Mouse (Mus musculus) heart, postnatal 0 days (tissue): ENCODE measurements around the gene A530016L24Rik. TPM values are rescaled to one million over a fixed set of nuclear protein-coding genes. Genes with fewer than 3 reads are reported as not detected.
A peak's percentile ranks its signal among the peaks of the same experiment; 100 is the strongest.

ENCODE experiments used
- ATAC-seq: fragments of 200-750 bp; cut with Nextera tagmentation; 2 replicates; pipeline ENCODE4 v1.8.0; 2017; ENCODE audit warnings: low read depth, moderate number of reproducible peaks, moderate library complexity; ENCODE audit not compliant: insufficient read depth
- DNase-seq: peaks from one replicate; pipeline ENCODE4 v3.0.0-alpha.2; 2016; ENCODE audit warnings: low spot score
- H3K27ac ChIP-seq: fragments of 300-500 bp; sonication (generic); 2 replicates; pipeline ENCODE4 v1.5.1; 2014; ENCODE audit warnings: low read depth, mild to moderate bottlenecking
- H3K27me3 ChIP-seq: fragments of 300-500 bp; sonication (generic); 2 replicates; pipeline ENCODE4 v1.6.1; 2014; ENCODE audit warnings: low read length, mixed read lengths; ENCODE audit not compliant: control insufficient read depth, insufficient read depth
- H3K36me3 ChIP-seq: fragments of 300-500 bp; sonication (generic); replicated peaks from 2 replicates; pipeline ENCODE4 v1.6.1; 2014; ENCODE audit warnings: low read length, mixed read lengths; ENCODE audit not compliant: control insufficient read depth, insufficient read depth
- H3K4me1 ChIP-seq: fragments of 300-500 bp; sonication (generic); 2 replicates; pipeline ENCODE4 v1.6.1; 2014; ENCODE audit warnings: antibody characterized with exemption; ENCODE audit not compliant: control insufficient read depth, insufficient read depth
- H3K4me2 ChIP-seq: fragments of 300-500 bp; sonication (generic); 2 replicates; pipeline ENCODE4 v1.6.1; 2014; ENCODE audit warnings: low read depth, mild to moderate bottlenecking, low read length, moderate library complexity
- H3K4me3 ChIP-seq: fragments of 300-500 bp; sonication (generic); 2 replicates; pipeline ENCODE4 v1.5.1; 2014; ENCODE audit warnings: low read depth, low read length
- H3K9ac ChIP-seq: fragments of 300-500 bp; sonication (generic); replicated peaks from 2 replicates; pipeline ENCODE4 v1.6.1; 2014; ENCODE audit warnings: low read depth, low read length, mixed read lengths
- H3K9me3 ChIP-seq: fragments of 300-500 bp; sonication (generic); replicated peaks from 2 replicates; pipeline ENCODE4 v1.6.1; 2016; ENCODE audit warnings: low read length; ENCODE audit not compliant: control insufficient read depth
- CTCF ChIP-seq: IDR thresholded peaks from 2 replicates; pipeline ENCODE4 v1.5.1; 2016; ENCODE audit warnings: antibody characterized with exemption, control low read depth, low read depth
- EP300 ChIP-seq: IDR thresholded peaks from 2 replicates; pipeline ENCODE4 v1.6.1; 2016; ENCODE audit warnings: antibody characterized with exemption, low read depth
- WGBS: fragments of 180-500 bp; shearing (Covaris S2); extraction: QIAGEN DNeasy Blood & Tissue Kit; methylation state at CpG from one replicate; pipeline ENCODE4 v1.1.7; 2014; 5-methylcytosine and 5-hydroxymethylcytosine counted together
- polyA plus RNA-seq: library from polyadenylated mRNA; unstranded; fragments of >200 nt; fragmentation: Nextera tagmentation; extraction: Ambion mirVana; gene quantifications from 2 replicates; pipeline ENCODE4 v1.2.1, GENCODE M21; 2015
- total RNA-seq: library from RNA; depleted of rRNA; stranded (reverse); fragments of >200 nt; gene quantifications from 2 replicates; pipeline ENCODE4 v1.2.3, GENCODE M21; 2014; ENCODE audit warnings: low replicate concordance

A530016L24Rik gene
- total and polyA plus RNA-seq, 2 experiments from 2014 or later: 6.0 to 14.1 TPM

DNA sequence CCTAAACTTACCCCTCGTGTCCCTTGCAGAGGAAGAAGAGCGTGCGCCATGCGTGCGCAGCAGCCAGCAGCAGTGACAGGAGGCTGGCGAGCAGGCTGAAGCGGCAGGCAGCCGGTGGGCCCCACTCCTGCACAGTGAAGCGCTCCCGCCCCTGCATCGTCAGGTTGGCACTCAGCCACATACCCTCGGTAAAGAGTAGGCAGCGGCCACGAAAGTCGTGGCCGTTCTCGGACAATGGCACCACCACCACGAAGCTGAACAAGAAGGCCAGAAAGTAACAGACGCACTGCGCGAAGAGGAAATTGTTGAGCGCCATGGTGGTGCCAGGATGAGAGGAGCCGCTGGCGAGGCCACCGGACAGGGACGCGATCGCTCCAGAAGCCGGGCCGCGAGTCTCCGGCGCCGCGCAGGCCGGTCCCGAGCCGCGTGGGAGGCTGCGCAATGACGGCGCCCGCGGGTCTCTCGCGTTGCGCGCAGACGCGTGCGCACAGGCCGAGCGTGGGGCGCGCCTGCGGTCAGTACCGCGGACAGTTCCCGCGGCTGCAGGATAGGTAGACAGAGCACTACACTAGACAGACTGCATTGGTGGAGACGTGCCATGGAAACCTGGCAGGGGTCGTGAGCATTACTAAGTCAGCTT, 21.6 kb downstream of the A530016L24Rik start:
- peaks cover 47% of the 10 kb centered on the region for H3K27me3 ChIP-seq
- ATAC-seq: peak; percentile 74

DNA sequence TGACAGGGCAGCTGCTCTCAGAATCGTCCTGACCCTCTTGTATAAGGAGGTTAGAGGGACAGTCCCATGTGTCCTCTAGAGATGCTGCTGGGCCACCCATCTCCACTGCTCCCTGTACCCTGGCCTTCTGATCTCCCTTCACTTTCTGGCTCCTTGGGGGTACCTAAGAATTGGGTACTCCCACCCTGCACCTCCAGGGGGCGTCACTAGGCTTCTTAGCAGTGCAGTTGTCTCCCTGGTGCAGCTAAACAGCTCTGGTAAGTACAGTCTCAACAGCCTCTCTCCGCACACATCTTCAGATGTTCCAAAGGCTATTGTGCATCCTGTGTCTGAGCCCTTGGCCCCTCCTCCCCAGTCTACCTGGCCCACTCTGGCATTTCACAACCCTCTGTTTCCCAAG, 25.6 kb downstream of the A530016L24Rik start:
- Histone ChIP-seq H3K9ac (no peak overlapping the region), H3K36me3 (no peaks in the 10 kb centered on the region), H3K4me2 (no peak overlapping the region), H3K9me3 (no peaks in the 10 kb centered on the region), H3K4me1 (peaks cover 14% of the 10 kb centered on the region), H3K27ac (no peak overlapping the region), H3K27me3 (peaks cover 38% of the 10 kb centered on the region), H3K4me3 (no peak overlapping the region)
- no peak for ATAC-seq
- 51% methylated on average over 3 of the region's 3 CpGs for WGBS
- DNase-seq: no peak
- no peak for TF ChIP-seq CTCF
- TF ChIP-seq EP300: no peak

More for the DNA sequence above, 21.6 kb downstream of the A530016L24Rik start:
- Histone ChIP-seq H3K4me2 (peak overlapping the region; percentile 55), H3K4me1 (no peaks in the 10 kb centered on the region), H3K36me3 (no peaks in the 10 kb centered on the region), H3K9me3 (no peaks in the 10 kb centered on the region), H3K4me3 (peak overlapping the region; percentile 21; the same call in 1 of the 2 replicates), H3K9ac (no peak overlapping the region), H3K27ac (no peak overlapping the region)
- WGBS: 2% methylated on average over 58 of the region's 62 CpGs
- DNase-seq: peak; percentile 30
- TF ChIP-seq EP300 (no peak), CTCF (no peak)

DNA sequence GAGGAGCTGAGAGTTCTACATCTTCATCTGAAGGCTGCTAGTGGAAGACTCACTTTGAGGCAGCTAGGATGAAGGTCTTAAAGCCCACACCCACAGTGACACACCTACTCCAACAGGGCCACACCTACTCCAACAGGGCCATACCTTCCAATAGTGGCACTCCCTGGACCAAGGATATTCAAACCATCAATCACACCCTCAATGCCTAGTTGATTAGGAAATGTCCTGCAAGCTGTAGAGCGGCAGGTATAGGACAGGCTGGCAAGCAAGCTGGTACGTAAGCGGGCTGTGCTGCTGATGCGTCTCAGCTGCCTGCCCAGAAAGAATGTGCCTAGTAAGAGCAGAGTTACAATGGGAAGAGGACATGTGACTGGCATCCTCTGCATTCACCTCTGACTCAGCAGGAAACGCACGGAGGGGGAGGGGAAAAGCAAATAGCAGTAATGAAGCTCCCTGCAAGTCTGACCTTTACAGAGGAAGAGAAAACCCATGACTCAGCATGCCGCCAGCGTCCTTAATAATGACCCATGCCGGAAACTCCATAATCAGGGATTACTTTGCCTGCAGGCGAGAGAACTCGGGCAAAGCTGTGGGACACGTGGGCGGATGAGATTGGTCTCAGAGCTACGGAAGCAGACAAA, 27.6 kb downstream of the A530016L24Rik start, which contains the start of gene Tmem179:
TSS of gene Tmem179 (minus strand) at position 51 of the 641 bp plus-strand sequence.
- H3K4me1 ChIP-seq: peaks cover 14% of the 10 kb centered on the region
- H3K4me2 ChIP-seq: 0 out of 2 replicates have a peak within 1 kb of the TSS, but pooled peaks have one; percentile 15
- H3K9ac ChIP-seq: no peak within 1 kb of the TSS
- H3K4me3 ChIP-seq: no peak within 1 kb of the TSS
- H3K27me3 ChIP-seq: peaks cover 19% of the 10 kb centered on the region
- TF ChIP-seq CTCF (no peak), EP300 (peak; percentile 33; the same call in 1 of the 2 replicates)
- no peaks in the 10 kb centered on the region for H3K36me3 ChIP-seq
- H3K9me3 ChIP-seq: no peaks in the 10 kb centered on the region
- peak within 1 kb of the TSS; percentile 38; the same call in 1 of the 2 replicates for H3K27ac ChIP-seq
- 18% methylated on average over 14 of the region's 14 CpGs for WGBS
- DNase-seq: peak; percentile 70
- ATAC-seq: peak; percentile 75

DNA sequence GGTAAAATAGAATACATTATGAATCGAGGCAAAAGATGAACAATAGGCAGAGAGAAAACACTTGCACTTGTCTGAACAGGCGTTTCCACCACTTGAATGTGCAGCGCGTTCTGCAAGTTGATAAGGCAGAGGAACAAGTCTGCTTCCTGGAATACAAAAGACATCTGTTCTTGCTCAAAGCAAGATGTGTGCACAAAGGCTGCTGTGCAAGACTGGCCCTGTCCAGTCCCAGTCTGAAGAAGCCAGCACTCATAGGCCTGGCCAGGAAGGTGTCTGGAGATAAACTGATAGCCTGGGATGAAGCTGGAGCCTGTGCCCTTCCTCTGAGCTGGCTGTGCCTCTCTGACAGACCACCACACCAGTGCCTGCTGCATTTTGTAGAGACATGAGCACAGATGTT, 28.9 kb downstream of the A530016L24Rik start:
- Histone ChIP-seq H3K4me3 (no peak overlapping the region), H3K9me3 (no peaks in the 10 kb centered on the region), H3K4me1 (peaks cover 14% of the 10 kb centered on the region), H3K9ac (no peak overlapping the region), H3K27me3 (peaks cover 14% of the 10 kb centered on the region), H3K4me2 (no peak overlapping the region), H3K36me3 (no peaks in the 10 kb centered on the region), H3K27ac (peak overlapping the region; percentile 38)
- 5% methylated on average over 4 of the region's 4 CpGs for WGBS
- peak; percentile 65 for DNase-seq
- TF ChIP-seq EP300: peak; percentile 41; the same call in 1 of the 2 replicates
- TF ChIP-seq CTCF: no peak
- peak; percentile 70 for ATAC-seq

DNA sequence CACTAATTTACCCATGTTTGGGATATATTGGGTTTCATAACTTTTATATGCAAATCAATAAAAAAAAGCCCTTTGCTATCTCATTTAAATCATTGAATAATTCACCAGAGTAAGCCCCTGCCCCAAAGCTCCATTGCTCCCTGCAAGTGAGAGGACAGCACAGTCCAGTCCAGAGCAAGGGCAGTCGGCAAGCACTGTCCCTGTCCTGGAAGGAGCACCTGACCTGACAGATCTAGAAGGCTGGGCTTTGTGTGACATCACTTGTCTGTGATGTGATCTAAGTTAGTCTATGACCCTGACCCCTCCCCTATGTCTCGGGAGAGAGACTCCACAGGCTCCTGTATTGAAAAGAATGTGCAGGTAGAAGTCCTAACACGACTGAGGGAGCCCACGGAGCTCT, 44.5 kb downstream of the A530016L24Rik start:
- H3K4me3 ChIP-seq: no peak overlapping the region
- H3K4me2 ChIP-seq: no peak overlapping the region
- H3K36me3 ChIP-seq: no peaks in the 10 kb centered on the region
- no peak overlapping the region for H3K27ac ChIP-seq
- no peaks in the 10 kb centered on the region for H3K4me1 ChIP-seq
- TF ChIP-seq CTCF: no peak
- TF ChIP-seq EP300: no peak
- no peak overlapping the region for H3K9ac ChIP-seq
- 69% methylated on average over 4 of the region's 4 CpGs for WGBS
- no peaks in the 10 kb centered on the region for H3K9me3 ChIP-seq
- peaks cover 4% of the 10 kb centered on the region; the same call in 1 of the 2 replicates for H3K27me3 ChIP-seq
- ATAC-seq (no peak), DNase-seq (no peak)
